Mouse (Mus musculus): ENCODE data around the gene Kremen2.

Kremen2 gene

GRCm38 (mm10) chr17:23760231-23760630 lies 14.6 kb upstream of the Kremen2 start:
- DNase-seq (ENCODE audit: low spot score), result no peak

DNA sequence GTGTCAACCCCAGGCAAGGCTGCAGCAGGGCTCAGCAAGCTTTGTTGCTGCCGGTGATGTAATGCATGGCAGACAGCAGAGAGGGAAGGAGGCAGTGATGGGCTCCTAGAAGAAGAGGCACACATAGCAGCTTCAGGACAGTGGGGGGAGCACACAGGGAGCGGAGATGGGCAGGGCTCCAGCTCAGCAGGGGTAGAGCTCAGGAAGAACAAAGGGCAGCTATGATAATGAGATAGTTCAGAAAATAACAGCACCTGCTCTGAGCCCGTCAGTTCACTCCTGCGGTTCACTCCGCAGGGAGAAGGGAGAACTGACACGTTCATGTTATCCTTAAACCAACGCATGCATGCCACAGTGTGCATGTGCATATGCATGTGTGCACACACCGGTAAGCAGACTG lies 13.2 kb upstream of the Kremen2 start:
- DNase-seq (ENCODE audit: low spot score), result no peak

- no peak for DNase-seq (ENCODE audit: low spot score)
Measured at GRCm38 (mm10) chr17:23757581-23757980, 11.9 kb upstream of the Kremen2 start.

- no peak for DNase-seq (ENCODE audit: low spot score)
Measured at GRCm38 (mm10) chr17:23755689-23756088, 10.1 kb upstream of the Kremen2 start.

- DNase-seq (ENCODE audit: low spot score), result no peak
Measured at GRCm38 (mm10) chr17:23749400-23750191, 4.0 kb upstream of the Kremen2 start.

DNA sequence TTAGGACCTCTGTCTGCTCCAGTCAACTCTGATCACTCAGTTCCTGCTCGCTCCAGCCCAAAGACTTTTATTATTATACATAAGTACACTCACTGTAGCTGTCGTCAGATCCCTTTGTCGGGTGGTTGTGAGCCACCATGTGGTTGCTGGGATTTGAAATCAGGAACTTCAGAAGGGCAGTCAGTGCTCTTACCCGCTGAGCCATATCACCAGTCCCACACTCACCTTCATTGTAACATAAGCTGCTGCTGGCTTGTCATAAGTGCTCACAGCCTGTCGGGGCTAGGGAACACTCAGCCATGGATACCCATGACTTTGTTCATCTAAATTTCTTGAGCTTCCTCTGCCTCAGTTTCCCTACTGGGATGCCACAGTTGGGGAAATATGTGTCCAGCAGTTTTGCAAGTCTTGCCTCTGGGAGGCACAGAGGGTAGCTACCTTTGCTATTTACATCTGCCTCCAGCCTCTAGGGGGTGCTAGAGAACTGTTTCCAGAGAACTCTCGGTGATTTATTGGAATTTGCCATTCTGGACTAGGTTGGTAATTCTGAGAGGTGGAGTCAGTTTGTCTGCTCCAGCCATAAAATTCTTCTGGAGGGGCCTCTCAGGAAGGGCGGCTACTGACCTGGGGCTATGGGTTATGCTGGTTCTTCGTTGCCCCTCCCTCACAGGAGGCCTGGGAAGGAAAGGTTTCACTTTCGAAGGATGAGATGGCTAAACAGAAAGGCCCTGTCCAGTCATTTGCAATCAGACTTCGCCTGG lies 3.2 kb upstream of the Kremen2 start:
- DNase-seq (ENCODE audit: low spot score), result peak; percentile 68

GRCm38 (mm10) chr17:23748026-23748425 lies 2.4 kb upstream of the Kremen2 start:
- DNase-seq (ENCODE audit: low spot score), result no peak

DNA sequence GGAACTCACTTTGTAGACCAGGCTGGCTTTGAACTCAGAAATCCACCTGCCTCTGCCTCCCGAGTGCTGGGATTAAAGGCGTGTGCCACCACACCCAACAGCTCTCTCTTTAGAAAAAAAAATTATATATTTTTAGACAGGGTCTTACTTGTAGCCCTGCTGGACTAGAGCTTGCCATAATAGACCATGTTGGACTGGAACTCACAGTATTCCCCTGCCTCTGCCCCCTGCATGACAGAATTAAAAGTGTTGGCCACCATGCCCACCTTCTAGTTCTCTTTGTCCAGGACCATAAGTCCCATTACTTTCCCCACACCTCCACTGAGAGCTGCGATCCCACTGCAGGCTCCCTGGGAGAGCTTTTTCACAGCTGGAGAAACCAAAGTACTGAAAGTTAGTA lies 1.8 kb upstream of the Kremen2 start:
- DNase-seq (ENCODE audit: low spot score), result no peak

DNA sequence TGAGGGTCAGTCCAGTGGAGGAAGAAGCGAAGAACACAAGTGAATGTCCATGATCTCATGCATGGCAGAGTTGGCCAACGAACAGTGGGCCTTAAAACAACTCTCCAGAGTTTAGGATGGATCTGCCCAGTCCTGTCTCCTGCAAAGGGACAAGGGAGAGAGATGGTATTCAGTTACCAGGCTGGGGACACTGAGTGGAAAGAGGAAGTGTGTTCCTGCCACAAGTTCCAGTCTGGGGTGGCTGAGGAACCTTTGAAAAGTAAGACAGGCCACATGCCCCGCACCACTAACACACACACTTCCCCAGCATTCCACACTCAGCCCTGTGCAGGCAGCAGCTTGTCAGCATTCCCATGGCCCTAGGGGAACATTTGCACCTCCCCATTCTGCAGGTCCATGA lies 1.1 kb upstream of the Kremen2 start:
- DNase-seq (ENCODE audit: low spot score), result no peak

GRCm38 (mm10) chr17:23746311-23746710 lies 678 bp upstream of the Kremen2 start:
- DNase-seq (ENCODE audit: low spot score), result no peak

- DNase-seq (ENCODE audit: low spot score), result no peak
Measured at GRCm38 (mm10) chr17:23744651-23745050, 982 bp downstream of the Kremen2 start.

DNA sequence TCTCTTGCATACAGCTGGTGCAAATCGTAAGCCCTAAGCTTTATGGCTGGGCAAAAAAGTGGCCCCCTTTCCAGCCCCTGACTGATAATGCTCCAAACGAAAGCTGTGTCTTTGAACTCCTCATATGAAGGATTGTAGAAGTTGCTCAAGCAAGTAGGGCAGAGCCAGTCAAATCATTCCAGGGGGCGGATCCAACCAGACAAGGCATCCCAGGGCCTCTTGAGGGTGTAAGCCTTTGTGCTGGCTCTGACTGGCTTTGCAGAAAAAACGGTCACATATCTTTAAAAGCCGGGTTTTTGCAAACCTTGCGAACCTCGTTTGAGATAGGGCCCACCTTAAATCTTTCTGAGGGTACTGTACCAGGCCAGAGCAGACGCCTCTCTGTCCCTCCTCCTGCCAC lies 1.6 kb downstream of the Kremen2 start:
- no peak for DNase-seq (ENCODE audit: low spot score)

DNA sequence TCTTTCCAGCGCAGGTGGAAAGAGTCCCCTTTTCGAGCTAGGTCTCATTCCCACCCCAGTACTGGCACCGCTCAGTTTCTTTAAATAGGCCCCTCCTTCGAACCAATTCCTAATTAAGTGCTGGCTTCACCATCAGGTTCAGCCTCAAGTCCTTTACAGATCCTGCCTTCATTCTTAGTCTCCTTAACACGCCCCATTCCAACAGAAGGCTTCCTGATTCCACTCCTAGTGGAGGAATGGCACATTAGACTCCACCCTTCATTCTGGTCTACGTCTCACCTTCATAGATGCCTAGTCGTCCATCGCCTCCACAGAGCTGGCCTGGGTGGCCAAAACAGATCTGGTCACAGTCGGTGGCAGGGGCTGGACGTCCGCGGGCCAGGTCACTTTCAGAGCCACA lies 2.7 kb downstream of the Kremen2 start:
- no peak for DNase-seq (ENCODE audit: low spot score)

DNA sequence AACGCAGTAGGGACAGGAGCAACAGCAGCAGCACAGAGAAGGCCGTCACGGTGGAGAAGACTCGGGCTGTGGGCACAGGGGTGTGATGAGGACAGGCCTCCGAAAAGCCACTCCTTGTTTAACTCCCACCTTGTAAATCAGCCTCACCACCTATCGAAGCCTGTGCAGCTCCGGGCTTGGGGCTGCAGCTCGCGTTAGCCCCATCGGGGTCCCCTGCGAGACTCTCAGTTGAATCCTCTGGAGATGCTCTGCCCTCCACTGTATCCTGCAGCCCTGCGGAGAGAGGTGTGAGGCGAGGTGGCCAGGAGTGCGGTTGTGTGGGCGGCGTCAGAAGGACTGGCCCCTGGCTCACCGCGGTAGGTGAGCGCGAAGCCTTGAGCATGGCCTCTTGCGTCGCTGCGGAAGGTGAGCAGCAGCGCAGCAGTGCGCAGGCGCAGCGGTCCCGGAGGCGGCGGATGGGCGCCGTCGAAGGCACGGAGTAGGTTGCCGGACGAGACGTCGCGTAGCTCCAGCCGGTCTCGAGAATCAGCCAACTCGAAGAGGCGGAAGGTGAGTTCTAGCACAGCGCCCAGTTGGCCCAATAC lies 3.3 kb downstream of the Kremen2 start:
- DNase-seq (ENCODE audit: low spot score), result no peak

DNA sequence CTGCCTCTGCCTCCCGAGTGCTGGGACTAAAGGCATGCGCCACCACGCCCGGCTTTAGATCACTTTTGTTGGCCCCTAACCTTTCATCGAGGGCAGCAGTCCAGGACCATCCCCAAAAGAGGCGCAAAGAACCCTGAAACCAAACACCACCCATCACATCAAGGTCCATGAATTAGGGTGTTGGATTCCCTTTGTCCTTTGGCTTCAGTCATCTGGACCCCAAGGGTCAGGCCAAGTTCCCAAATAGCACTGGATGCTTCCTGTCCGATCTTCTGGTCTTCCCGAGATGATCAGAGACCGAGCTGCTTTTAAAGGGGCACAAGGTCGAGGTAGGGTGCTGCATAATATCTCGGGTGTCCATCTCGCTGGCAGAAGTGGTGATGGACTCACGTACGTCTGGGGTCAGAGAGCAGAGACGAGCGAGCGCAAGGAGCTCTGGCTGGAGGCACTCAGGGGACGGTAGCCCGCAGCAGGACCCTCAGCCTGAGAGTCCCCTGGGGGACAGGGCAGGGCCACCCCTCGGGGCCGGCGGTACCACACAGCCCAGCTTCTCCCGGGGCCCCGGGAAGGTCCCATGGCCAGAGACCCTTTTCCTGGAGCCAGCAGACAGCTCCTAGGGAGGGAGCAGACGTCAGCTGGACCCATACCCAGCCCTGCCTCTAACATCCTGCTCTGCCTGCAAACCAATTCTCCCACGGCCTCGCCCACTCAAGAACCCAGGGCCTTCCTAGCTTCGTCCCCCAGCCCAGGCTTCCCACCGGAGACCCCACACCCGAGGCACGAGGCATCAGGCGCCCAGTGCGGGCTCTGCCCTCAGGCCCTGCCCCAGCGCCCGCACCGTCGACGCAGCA lies 4.0 kb downstream of the Kremen2 start:
- DNase-seq (ENCODE audit: low spot score), result no peak

GRCm38 (mm10) chr17:23740598-23741021 lies 5.0 kb downstream of the Kremen2 start, which contains the start of gene Paqr4:
Gene Paqr4, minus strand, starts transcription at chr17:23740867.
- no peak for DNase-seq (ENCODE audit: low spot score)

DNA sequence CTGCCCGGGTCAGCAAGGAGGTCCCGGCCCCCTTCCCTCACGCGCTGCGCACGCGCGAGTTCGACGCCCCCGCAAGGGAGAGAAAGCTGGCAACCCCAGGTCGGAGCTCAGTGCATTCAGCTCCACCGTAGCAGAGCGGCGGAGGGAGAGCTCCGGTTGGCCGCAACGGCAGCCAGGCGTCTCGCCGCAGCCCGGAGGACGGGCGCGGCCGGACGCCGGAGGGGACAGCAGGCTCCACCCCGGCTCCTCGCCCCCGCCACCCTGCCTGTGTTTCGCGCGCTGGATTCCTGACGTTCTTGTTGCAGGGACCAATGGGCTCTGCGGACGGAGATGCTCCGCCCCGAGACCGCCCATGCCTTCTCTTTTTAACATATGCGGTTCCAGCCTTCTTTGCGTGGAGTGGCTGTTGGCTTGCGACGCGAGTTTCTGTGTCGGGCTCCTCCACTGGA lies 5.5 kb downstream of the Kremen2 start:
- DNase-seq (ENCODE audit: low spot score), result peak; percentile 65

GRCm38 (mm10) chr17:23739202-23740135 lies 6.2 kb downstream of the Kremen2 start:
- DNase-seq (ENCODE audit: low spot score), result no peak

GRCm38 (mm10) chr17:23738836-23739201 lies 6.8 kb downstream of the Kremen2 start:
- no peak for DNase-seq (ENCODE audit: low spot score)

DNA sequence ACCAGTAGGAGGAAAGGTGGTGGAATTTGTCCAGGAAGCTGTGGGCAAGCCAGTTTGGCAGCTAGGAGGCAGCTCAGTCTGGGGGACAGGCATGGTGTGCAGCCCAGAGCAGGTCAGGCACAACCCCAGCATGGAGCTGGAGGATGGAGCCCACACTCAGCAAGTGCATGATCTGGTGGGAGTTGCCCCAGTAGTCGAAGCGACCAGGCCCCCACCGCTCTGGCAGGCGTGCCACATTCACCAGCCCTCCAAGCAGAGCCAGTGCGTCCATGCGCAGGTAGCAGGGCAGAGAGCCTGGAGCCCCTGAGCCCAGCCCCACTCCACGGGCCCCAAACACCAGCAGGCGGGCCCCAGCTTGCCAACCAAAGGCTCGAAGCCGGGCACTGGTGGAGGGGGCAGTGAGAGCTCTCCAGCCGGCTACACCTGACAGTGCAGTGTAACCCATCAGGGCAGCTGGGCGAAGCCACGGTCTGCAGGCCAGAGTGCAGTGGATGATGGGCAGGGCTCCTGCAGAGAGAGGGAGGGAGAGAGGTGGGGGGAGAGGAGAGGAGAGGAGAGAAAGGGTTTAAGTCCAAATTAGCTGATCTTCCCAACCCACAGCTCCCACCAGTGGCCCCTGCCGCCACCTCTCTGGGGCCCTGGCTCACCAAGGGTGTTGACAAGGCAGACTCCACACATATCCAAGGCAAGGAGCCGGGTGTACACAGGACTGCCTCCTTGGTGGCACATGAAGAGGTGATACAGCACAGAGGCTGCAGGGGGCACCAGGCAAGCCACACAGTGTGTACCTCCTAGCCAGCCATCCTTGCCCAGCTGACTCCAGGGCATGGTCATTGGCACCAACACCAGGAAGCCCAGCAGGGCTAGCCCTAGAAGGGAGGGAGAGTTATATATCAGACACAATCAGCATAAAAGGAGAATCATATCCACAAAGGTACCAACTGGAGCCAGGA lies 7.9 kb downstream of the Kremen2 start:
- no peak for DNase-seq (ENCODE audit: low spot score)
